Mouse (Mus musculus): ENCODE data around the gene Gm20388. TPM values are rescaled to one million over a fixed set of nuclear protein-coding genes. Genes with fewer than 3 reads are reported as not detected.

Gm20388 gene
- polyA plus RNA-seq, 1 experiment from 2014 or later = 8.3 TPM

MicroRNA genes within 50 kb of the gene (microRNA counts, 519-probe panel; counts per million panel counts)
- 1,102 counts per million, percentile 4 among the panel's probes with 10 or more counts for microRNA mmu-miR-1967

Small RNAs within 50 kb of the gene (microRNA-seq; reads per million reads assigned to microRNA genes)
- gene Gm22715 = not detected
- gene Gm24366 = not detected
- not detected for gene Gm27530
- gene Mir1967 = not detected
- not detected for gene Mir6396
- 0.42 reads per million for gene Mir7079
- 0.42 reads per million for gene Mir7080
- 0.34 reads per million for gene Mir7237
- not detected for gene Mir7687

Other genes starting within 250 kb of the Gm20388 start
- 4.1 and 4.6 TPM in 2 replicates for gene Wfdc1, start 244.5 kb upstream of the Gm20388 start, polyA plus RNA-seq (2014; fragmentation: Nextera tagmentation; extraction: Ambion mirVana)
- 3.1 and 3.6 TPM in 2 replicates for gene Atp2c2, start 210.8 kb upstream of the Gm20388 start, polyA plus RNA-seq (2014; fragmentation: Nextera tagmentation; extraction: Ambion mirVana)
- 11.1 and 15.0 TPM in 2 replicates for gene Tldc1, start 132.4 kb upstream of the Gm20388 start, polyA plus RNA-seq (2014; fragmentation: Nextera tagmentation; extraction: Ambion mirVana)
- gene Cotl1, start 70.3 kb upstream of the Gm20388 start, polyA plus RNA-seq (2014; fragmentation: Nextera tagmentation; extraction: Ambion mirVana) = 410 and 468 TPM in 2 replicates
- gene Klhl36, start 48.6 kb upstream of the Gm20388 start, polyA plus RNA-seq (2014; fragmentation: Nextera tagmentation; extraction: Ambion mirVana) = 12.9 and 14.0 TPM in 2 replicates
- gene Usp10, start 481 bp upstream of the Gm20388 start, polyA plus RNA-seq (2014; fragmentation: Nextera tagmentation; extraction: Ambion mirVana) = 136 and 144 TPM in 2 replicates
- 18.0 and 22.0 TPM in 2 replicates for gene Crispld2, start 81.6 kb downstream of the Gm20388 start, polyA plus RNA-seq (2014; fragmentation: Nextera tagmentation; extraction: Ambion mirVana)
- gene Zdhhc7, start 190.6 kb downstream of the Gm20388 start, polyA plus RNA-seq (2014; fragmentation: Nextera tagmentation; extraction: Ambion mirVana) = 28.8 and 30.6 TPM in 2 replicates
- gene 6430548M08Rik, start 203.3 kb downstream of the Gm20388 start, polyA plus RNA-seq (2014; fragmentation: Nextera tagmentation; extraction: Ambion mirVana) = 4.7 and 6.3 TPM in 2 replicates